Mouse (Mus musculus): ENCODE data around the gene Armh4. TPM values are rescaled to one million over a fixed set of nuclear protein-coding genes. Genes with fewer than 3 reads are reported as not detected.

The Armh4 gene
- polyA plus RNA-seq, 1 experiment from 2014 or later, result 30.4 TPM

Other genes with a start within 250 kb of the Armh4 start
- not detected in 2 replicates for gene Olfr722, start 118.6 kb upstream of the Armh4 start, polyA plus RNA-seq (2014; fragmentation: Nextera tagmentation; extraction: Ambion mirVana)
- gene Olfr723, start 148.4 kb upstream of the Armh4 start, polyA plus RNA-seq (2014; fragmentation: Nextera tagmentation; extraction: Ambion mirVana), result not detected in 2 replicates
- gene Olfr724, start 179.9 kb upstream of the Armh4 start, polyA plus RNA-seq (2014; fragmentation: Nextera tagmentation; extraction: Ambion mirVana), result not detected in 2 replicates